Mouse (Mus musculus) intestine, postnatal 0 days (tissue): ENCODE results near the gene Dpy19l3. TPM values are rescaled to one million over a fixed set of nuclear protein-coding genes. Genes with fewer than 3 reads are reported as not detected.

Experiments
- ATAC-seq: fragments of 200-750 bp; cut with Nextera tagmentation; 2 replicates; pipeline ENCODE4 v1.8.0; 2017; ENCODE audit warnings: mild to moderate bottlenecking, moderate TSS enrichment, moderate library complexity
- H3K27ac ChIP-seq: fragments of 300-500 bp; sonication (generic); 2 replicates; pipeline ENCODE4 v1.5.1; 2014; ENCODE audit warnings: mild to moderate bottlenecking, low read depth, low read length, moderate library complexity
- H3K27me3 ChIP-seq: fragments of 300-500 bp; sonication (generic); replicated peaks from 2 replicates; pipeline ENCODE4 v1.6.1; 2014; ENCODE audit warnings: low read length, mixed read lengths; ENCODE audit not compliant: control insufficient read depth, insufficient read depth
- H3K36me3 ChIP-seq: fragments of 300-500 bp; sonication (generic); 2 replicates; pipeline ENCODE4 v1.6.1; 2014; ENCODE audit warnings: mild to moderate bottlenecking, moderate library complexity; ENCODE audit not compliant: control insufficient read depth, insufficient read depth
- H3K4me1 ChIP-seq: fragments of 300-500 bp; sonication (generic); replicated peaks from 2 replicates; pipeline ENCODE4 v1.6.1; 2014; ENCODE audit warnings: antibody characterized with exemption, low read length, mixed read lengths; ENCODE audit not compliant: control insufficient read depth, insufficient read depth
- H3K4me2 ChIP-seq: fragments of 300-500 bp; sonication (generic); replicated peaks from 2 replicates; pipeline ENCODE4 v1.6.1; 2014; ENCODE audit warnings: low read depth, mild to moderate bottlenecking, moderate library complexity
- H3K4me3 ChIP-seq: fragments of 300-500 bp; sonication (generic); 2 replicates; pipeline ENCODE4 v1.5.1; 2014; ENCODE audit warnings: low read depth, low read length
- H3K9ac ChIP-seq: fragments of 300-500 bp; sonication (generic); 2 replicates; pipeline ENCODE4 v1.6.1; 2014; ENCODE audit warnings: mild to moderate bottlenecking, low read depth, low read length
- H3K9me3 ChIP-seq: fragments of 300-500 bp; sonication (generic); 2 replicates; pipeline ENCODE4 v1.6.1; 2016; ENCODE audit warnings: mixed run types; ENCODE audit not compliant: control insufficient read depth
- CTCF ChIP-seq: sonication (generic); IDR thresholded peaks from 2 replicates; pipeline ENCODE4 v1.5.1; 2016; ENCODE audit warnings: low read depth, mild to moderate bottlenecking, control low read depth, antibody characterized with exemption, moderate library complexity
- WGBS: fragments of 180-500 bp; shearing (Covaris S2); extraction: QIAGEN DNeasy Blood & Tissue Kit; methylation state at CpG from one replicate; pipeline ENCODE4 v1.1.7; 2014; 5-methylcytosine and 5-hydroxymethylcytosine counted together
- polyA plus RNA-seq: library from polyadenylated mRNA; unstranded; fragments of >200 nt; fragmentation: Nextera tagmentation; extraction: Ambion mirVana; gene quantifications from 2 replicates; pipeline ENCODE4 v1.2.1, GENCODE M21; 2015

The Dpy19l3 gene
- polyA plus RNA-seq, 1 experiment from 2014 or later, result 7.2 TPM

GRCm38 (mm10) chr7:35746686-35747396 is 7.4 kb downstream of the Dpy19l3 start:
- Histone ChIP-seq H3K4me1 (no peaks in the 10 kb centered on the region), H3K9me3 (no peaks in the 10 kb centered on the region), H3K9ac (no peak overlapping the region), H3K36me3 (peaks cover 8% of the 10 kb centered on the region; the same call in 1 of the 2 replicates), H3K27me3 (no peaks in the 10 kb centered on the region), H3K4me3 (no peak overlapping the region), H3K4me2 (no peak overlapping the region), H3K27ac (no peak overlapping the region)
- no peak for ATAC-seq
- no peak for TF ChIP-seq CTCF
- 93% methylated on average over 12 of the region's 12 CpGs for WGBS

GRCm38 (mm10) chr7:35745281-35745702 is 9.0 kb downstream of the Dpy19l3 start:
- no peak overlapping the region for H3K4me2 ChIP-seq
- no peaks in the 10 kb centered on the region for H3K4me1 ChIP-seq
- H3K27ac ChIP-seq, result no peak overlapping the region
- no peak overlapping the region for H3K9ac ChIP-seq
- no peak for TF ChIP-seq CTCF
- no peak for ATAC-seq
- H3K4me3 ChIP-seq, result no peak overlapping the region
- H3K27me3 ChIP-seq, result no peaks in the 10 kb centered on the region
- H3K9me3 ChIP-seq, result no peaks in the 10 kb centered on the region
- 80% methylated on average over 6 of the region's 6 CpGs for WGBS
- H3K36me3 ChIP-seq, result peaks cover 8% of the 10 kb centered on the region; the same call in 1 of the 2 replicates

- Histone ChIP-seq H3K9me3 (no peaks in the 10 kb centered on the region), H3K27me3 (no peaks in the 10 kb centered on the region), H3K9ac (no peak overlapping the region), H3K4me2 (no peak overlapping the region), H3K27ac (no peak overlapping the region), H3K4me3 (no peak overlapping the region), H3K36me3 (peaks cover 8% of the 10 kb centered on the region; the same call in 1 of the 2 replicates), H3K4me1 (no peaks in the 10 kb centered on the region)
- ATAC-seq, result no peak
- WGBS, result 92% methylated on average over 9 of the region's 9 CpGs
- TF ChIP-seq CTCF, result no peak
Measured at GRCm38 (mm10) chr7:35744771-35745170, 9.5 kb downstream of the Dpy19l3 start.

- H3K36me3 ChIP-seq, result 0 out of 2 replicates have a peak, but pooled peaks cover 6% of the 10 kb centered on the region
- no peak overlapping the region for H3K4me3 ChIP-seq
- H3K9ac ChIP-seq, result no peak overlapping the region
- no peaks in the 10 kb centered on the region for H3K27me3 ChIP-seq
- no peak overlapping the region for H3K4me2 ChIP-seq
- no peaks in the 10 kb centered on the region for H3K9me3 ChIP-seq
- H3K27ac ChIP-seq, result no peak overlapping the region
- 55% methylated on average over 5 of the region's 5 CpGs for WGBS
- H3K4me1 ChIP-seq, result no peaks in the 10 kb centered on the region
- no peak for TF ChIP-seq CTCF
- no peak for ATAC-seq
Measured at GRCm38 (mm10) chr7:35742310-35742709, 11.9 kb downstream of the Dpy19l3 start.

- TF ChIP-seq CTCF, result no peak
- Histone ChIP-seq H3K4me1 (no peaks in the 10 kb centered on the region), H3K9ac (no peak overlapping the region), H3K36me3 (0 out of 2 replicates have a peak, but pooled peaks cover 6% of the 10 kb centered on the region), H3K4me2 (no peak overlapping the region), H3K27ac (no peak overlapping the region), H3K27me3 (no peaks in the 10 kb centered on the region), H3K4me3 (no peak overlapping the region), H3K9me3 (no peaks in the 10 kb centered on the region)
- no peak for ATAC-seq
- WGBS, result 61% methylated on average over 5 of the region's 5 CpGs
Measured at GRCm38 (mm10) chr7:35741858-35742257, 12.4 kb downstream of the Dpy19l3 start.

- Histone ChIP-seq H3K9ac (no peak overlapping the region), H3K27me3 (no peaks in the 10 kb centered on the region), H3K9me3 (no peaks in the 10 kb centered on the region), H3K4me1 (no peaks in the 10 kb centered on the region), H3K4me2 (no peak overlapping the region), H3K27ac (no peak overlapping the region), H3K4me3 (no peak overlapping the region), H3K36me3 (0 out of 2 replicates have a peak, but pooled peaks cover 6% of the 10 kb centered on the region)
- TF ChIP-seq CTCF, result peak; percentile 72
- no peak for ATAC-seq
- WGBS, result 41% methylated on average over 5 of the region's 5 CpGs
Measured at GRCm38 (mm10) chr7:35740489-35741230, 13.6 kb downstream of the Dpy19l3 start.
